Mouse (Mus musculus): Measurements from ENCODE around the gene Gm9732. TPM values are rescaled to one million over a fixed set of nuclear protein-coding genes. Genes with fewer than 3 reads are reported as not detected.
"Not testable (repeated sequence)": the region's sequence is repeated elsewhere in the genome, so short reads cannot be mapped to it uniquely, and the experiment has no call there.

Gene Gm9732
- total RNA-seq, 4 experiments from 2014 or later = 0.27 to 0.72 (median 0.53) TPM

GRCm38 (mm10) chr14:43352944-43353343 lies 78.1 kb downstream of the Gm9732 start:
- not testable (repeated sequence) for DNase-seq (ENCODE audit: low spot score in 2 of 2)

Other genes starting within 250 kb of the Gm9732 start
- not detected for gene Gm8094, start 198.4 kb upstream of the Gm9732 start, total RNA-seq (2022)
- gene Gm8104, start 174.4 kb upstream of the Gm9732 start, total RNA-seq (2022) = under 1 TPM in 3 of 4 experiments, not detected in 1; 0.25 to 0.55 (median 0.46) TPM
- under 1 TPM; 0.33 to 0.89 (median 0.48) TPM for gene Gm7233, start 95.2 kb upstream of the Gm9732 start, total RNA-seq (2022)
- not detected for gene Gm8122, start 39.7 kb upstream of the Gm9732 start, total RNA-seq (2022)
- gene Gm8126, start 16.4 kb upstream of the Gm9732 start, total RNA-seq (2022) = under 1 TPM in 3 of 4 experiments, not detected in 1; 0.37 to 0.72 (median 0.43) TPM
- not detected for gene Gm8127, start 18.8 kb downstream of the Gm9732 start, total RNA-seq (2022)
- gene 1700001F09Rik, start 72.8 kb downstream of the Gm9732 start, total RNA-seq (2022) = 1 to 10 TPM in 1 of 4 experiments, under 1 TPM in 1, not detected in 2; 0.67 to 2.9 TPM
- not detected for gene Gm8138, start 141.3 kb downstream of the Gm9732 start, total RNA-seq (2022)